Mouse (Mus musculus) T-helper 17 cell (primary cell): ENCODE measurements around the gene Ankrd50.

Source experiments
- in situ Hi-C, 2 experiments: fragments of 300-600 bp; cut with MboI, MseI; formaldehyde crosslinking; loops; 1 replicate in 1 of 2; 2 replicates in 1 of 2; pipeline ENCODE4 v1.15.1; 2025; ENCODE audit warnings: high pct_unique_total_duplicates in 2 of 2

Gene Ankrd50

DNA sequence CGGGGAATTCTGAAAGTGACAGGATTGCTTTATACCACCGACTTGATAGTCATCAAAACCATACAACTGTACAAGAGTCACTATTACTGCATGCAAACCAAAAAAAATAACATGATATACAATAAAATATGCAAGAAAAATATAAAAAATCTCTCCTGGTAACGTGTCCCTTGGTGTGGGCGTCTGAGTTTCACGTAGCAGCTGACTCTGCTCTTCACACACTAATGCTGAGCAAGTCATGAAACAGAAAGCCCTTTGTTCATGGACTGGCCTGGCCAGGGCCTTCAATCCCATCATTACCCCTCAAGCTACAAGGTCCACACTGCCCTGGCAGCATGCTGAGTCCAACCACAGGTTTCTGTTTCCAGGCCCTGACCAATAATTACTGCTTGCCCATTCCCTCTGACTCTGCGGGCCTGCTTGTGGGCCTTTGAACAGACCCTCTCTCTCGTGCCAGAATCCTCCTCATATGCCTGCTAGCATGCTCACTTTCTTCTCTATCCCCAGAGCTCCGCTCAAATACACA lies 17.7 kb downstream of the Ankrd50 start:
- in situ Hi-C loops: no loop called here

DNA sequence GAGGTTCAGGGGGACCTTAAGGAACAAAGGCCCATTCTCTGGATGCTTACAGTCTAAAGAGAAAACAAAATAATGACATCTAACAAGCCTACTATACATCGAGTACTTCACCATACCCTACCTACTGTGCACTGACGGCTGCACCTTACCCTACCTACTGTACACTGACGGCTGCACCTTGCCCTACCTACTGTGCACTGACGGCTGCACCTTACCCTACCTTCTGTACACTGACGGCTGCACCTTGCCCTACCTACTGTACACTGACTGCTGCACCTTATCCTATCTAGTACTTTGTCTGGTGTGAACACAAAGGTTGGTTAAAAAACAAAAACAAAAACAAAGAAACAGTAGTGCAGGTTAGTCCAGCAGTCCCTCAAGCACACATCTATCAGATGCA lies 18.5 kb downstream of the Ankrd50 start:
- in situ Hi-C loops: no loop called here

DNA sequence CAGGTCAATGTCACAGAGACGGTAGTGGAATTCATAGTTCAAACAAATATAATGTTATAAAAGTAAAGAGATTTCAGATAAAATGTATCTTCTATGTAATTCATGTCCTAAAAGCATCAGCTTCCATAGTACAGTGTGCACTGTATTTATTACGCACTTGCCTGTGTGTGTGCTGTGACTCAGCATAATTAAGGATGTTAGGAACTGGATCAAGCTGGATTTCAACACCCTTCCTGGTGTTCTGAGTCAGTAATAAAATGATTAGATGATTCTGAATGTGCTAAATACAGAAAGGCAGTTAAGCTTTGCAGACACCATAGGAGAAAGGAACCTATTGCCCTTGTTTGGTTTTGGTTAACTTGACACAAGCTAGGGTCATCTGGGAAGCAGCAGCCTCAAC lies 21.5 kb downstream of the Ankrd50 start:
- in situ Hi-C loops: no loop called here

DNA sequence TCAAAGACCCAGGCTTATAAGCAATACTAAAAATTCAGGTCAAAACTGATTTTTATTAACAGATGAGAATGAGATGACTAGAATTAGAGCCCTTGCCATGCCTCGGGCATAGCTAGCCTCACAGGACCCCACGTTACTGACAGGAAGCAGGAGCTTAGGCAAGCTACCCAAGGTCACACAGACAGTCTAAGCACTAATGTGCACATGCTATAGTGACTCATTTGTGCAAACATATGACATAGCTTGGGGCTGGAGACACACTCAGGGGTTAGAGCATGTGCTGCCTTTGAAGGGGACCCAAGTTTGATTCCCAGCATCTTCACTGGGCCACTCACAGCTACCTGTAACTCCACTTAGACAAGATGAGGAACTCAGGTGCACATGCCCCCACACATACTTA lies 22.9 kb downstream of the Ankrd50 start:
- in situ Hi-C loops: no loop called here

DNA sequence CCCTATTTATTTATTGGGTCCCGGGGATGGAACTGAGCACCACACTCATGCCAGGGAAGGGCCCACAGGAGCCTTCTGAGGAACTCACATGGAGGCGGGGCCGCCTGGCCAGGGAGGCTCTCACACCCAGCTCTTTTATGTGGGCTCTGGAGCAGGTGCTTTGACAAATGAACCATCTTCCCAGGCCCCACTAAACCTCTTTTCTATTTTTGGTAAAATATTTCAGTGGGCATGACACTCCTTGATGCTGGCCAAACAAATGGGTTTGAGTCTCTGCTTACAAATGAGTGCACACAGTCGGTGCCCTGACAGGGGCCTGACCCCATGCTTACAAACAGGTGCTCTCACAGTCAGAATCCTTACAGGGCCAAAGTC lies 24.4 kb downstream of the Ankrd50 start:
- in situ Hi-C loops: no loop called here

DNA sequence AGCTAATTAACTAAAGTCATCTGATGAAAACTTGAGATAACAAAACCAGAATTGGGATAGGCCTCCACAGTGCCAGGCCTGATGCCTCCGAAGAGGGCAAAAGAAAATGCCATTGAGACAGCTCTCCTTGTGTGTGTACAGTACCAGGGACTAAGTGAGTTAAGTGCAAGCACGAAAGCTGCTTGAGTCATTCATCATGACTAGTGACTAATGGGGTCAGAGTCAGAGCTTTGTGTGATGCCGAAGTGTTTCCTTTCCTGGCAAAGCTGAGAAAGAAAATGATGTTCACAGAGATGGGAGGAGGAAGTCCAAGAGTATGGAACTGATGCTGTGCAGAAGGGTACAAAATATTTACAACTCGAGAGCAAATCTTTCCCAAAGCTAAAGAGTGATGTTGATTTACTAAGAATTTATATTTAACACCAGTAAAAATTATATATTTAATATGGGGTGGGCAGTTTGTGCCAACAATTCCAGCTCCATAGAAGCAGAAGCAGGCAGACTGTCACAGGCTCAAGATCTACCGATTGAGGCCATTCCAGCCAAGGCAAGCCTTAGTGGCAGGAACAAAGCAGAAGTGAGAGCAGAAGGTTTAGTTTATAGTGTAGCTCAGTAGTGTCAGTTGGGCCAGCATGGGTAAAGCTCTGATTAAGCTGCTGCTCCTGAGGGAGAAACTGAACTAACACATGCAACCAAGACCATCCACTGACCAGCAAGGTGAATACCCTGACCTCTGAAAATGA lies 25.0 kb downstream of the Ankrd50 start:
- in situ Hi-C loops: no loop called here

DNA sequence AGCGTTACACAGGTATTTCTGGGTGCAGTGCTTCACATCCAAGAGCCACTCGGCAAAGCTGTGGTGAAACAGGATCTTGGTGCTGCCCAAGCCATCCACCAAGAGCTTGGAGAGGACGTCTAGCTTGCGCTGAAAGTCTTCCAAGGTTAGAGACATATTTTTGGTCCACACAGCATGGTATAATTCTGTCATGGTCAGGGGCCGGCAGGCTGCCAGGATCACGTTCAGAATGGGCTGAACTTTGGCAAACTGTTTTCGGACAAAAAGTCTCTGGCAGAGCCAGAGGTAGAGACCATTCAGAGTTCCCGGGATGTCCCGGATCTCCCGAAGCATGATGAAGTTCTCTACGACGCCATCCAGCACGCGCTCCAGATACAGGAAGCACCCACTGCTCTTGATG lies 27.6 kb downstream of the Ankrd50 start:
- in situ Hi-C loops: no loop called here

DNA sequence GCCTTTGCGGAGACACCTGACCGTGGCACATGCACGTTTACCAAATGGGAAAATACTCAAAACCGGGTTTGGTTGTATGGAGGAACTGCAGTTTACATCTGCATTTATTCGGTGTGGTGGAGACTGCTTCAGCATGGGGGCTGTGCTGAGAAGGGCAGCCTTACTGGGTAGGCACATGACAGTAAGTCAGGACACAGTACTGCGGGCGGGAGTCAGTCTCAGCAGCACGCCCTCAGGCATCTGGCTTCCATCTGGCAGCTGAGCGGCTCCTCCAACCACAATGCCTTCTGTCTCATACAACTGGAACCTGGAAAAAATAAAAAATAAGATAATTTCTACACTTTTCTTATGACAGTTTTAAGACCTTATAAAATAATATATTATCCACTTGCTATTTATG lies 32.4 kb downstream of the Ankrd50 start:
- in situ Hi-C loops: no loop called here

DNA sequence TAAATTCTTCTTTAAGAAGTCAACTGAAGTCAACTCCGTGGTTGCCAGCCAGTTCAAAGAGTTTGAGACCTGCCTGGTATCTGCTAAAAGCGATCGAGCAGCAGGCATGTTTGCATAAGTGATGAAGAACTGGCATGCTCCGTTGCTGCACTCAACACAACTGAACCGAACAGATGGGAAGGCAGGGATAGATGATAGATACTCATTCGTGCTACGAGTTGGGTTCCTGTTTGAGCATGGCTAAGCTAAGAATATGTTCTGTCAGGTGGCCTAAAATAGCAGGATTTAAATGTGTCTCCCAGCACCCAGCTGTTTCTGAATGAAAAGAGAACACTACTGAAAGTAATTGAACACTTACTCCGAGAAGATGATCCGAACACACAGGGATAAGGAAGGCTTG lies 38.1 kb downstream of the Ankrd50 start:
- in situ Hi-C loops: no loop called here

DNA sequence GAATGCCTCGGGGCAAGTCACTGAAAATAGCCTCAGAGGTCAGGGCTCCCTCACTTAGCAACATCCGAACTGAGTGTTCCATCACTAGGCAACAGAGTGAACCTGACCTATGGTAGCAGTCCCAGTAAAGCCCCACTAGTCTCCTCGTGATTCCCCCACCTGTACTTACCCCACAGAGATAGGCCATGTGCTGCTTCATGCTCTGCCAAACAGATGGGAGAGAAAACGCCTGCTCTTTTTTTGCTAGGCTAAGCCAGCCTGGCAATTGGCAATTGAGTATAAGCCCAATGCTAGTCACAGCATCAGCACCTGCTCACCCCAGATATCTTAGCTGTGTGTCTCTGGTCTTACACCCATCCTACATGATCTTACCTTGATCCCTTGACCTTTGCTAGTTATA lies 40.8 kb downstream of the Ankrd50 start:
- in situ Hi-C loops: no loop called here

DNA sequence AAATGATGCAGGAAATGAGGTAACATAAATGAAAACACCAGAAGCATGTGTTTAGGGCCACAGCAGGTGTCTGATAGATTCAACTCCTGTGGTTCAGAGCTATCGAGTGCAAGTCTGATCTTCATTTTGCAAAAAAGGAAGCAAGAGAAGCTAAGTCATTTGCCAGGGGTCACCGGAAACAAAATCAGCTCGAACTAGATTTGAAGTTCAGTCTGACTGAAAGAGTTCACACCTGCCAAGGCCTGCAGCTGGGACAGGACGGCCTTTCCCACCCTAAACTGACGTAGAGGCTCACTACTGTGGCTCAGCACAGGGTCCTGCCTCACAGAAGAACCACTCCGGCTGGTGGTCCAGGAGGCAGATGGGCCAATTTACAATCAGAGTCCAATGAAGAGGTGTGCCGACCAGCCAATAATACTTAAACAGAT lies 44.1 kb downstream of the Ankrd50 start:
- in situ Hi-C loops: no loop called here

DNA sequence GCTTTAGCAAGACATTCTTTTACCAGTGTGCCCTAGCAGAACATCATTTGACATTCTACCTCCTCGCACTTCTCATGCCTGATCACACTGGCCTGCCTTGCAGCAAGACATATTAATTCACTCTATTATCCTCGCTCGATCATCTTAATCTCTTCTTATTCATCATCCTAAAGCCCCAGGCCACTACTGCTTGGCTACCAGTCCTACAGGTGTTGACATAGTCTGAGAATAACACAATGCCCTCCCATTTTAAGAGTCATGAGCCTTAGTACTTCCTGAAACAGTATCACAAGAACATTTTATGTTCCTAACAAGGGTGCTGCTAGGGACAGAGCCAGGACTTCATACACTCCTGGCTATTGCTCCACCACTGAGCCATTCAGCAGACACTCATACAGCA lies 48.0 kb downstream of the Ankrd50 start:
- in situ Hi-C loops: no loop called here

DNA sequence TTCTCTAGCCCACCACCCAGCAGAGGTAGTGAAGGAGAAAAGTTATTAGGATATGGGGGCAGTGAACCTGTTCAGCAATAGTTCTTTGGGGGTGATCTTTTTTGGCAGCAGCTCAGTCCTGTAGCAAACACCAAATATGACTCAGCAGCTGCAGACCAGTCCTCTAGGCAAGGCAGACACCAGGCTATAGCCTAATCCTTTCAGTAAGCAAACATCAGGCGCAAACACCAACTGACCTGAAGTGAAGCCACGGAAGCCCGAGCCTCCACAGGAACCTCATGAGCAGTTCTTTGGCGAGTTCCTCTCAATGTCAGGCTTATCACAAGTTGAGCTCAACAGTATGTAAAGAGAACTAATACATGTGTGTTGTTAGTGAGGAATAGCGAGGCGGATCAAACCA lies 48.8 kb downstream of the Ankrd50 start:
- in situ Hi-C loops: no loop called here

DNA sequence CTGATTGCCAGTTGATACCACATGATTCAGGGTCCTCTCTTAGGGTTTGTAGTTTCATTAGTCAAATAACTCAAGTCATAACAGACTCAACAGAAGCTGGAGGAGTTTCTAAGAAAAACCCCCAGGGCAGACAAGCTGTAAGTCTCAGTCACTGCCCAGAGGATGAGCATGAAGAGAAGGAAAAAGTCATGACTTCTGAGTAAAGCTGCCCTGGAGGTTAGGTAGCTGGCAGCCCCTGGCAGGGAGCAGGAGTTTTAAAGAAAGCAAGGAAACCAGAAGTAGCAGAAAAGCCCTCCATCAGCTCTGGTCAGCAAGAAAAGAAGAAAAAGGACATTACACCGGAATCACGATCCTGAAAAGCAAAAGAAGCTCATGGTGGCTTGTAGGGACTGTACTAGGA lies 50.2 kb downstream of the Ankrd50 start:
- in situ Hi-C loops: no loop called here

DNA sequence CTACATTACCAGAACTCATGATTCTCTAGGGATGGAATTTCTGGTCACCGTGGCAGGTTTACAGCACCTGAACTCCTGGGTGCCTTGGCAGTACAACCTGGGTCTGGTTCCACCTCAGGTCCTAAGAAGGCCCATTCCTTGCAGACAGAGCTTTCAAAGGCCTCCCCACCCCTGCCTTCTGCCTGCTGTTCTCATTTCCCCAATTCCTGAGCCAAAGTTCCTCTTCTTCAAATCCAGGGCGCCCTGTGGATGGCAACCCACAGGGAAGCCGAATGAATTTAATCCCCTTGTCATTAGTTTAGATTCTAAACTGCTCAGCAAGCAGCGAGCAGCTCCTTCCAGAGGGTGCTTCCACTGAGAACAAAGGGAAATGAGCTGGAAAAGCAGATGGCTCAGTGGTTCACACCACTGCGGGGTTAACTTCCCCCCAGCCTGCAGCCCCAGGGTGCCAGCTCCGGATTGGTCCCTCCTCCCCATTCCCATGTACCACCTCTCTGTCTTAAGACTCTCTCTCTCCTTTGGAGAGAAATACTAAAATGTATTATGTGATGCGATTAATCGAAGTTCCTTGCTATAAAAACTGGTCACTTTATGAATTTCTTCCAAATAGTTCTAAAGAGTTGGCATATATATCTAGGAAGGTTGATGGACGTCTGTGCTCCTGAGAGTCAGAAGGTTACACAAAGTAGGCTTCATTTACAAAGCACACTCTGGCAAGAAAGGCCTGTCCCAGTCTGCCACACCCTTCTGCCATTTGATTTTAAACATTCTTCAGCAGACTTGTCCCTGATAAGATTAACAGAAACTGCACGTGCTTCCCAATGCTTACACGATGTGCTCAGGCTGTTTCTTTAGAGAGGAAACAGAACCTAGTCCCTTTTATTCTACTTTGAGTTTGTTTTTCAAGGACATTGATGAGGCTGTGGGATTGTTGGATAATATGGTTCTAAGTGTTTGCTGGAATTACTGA lies 50.9 kb downstream of the Ankrd50 start:
- in situ Hi-C loops: no loop called here

DNA sequence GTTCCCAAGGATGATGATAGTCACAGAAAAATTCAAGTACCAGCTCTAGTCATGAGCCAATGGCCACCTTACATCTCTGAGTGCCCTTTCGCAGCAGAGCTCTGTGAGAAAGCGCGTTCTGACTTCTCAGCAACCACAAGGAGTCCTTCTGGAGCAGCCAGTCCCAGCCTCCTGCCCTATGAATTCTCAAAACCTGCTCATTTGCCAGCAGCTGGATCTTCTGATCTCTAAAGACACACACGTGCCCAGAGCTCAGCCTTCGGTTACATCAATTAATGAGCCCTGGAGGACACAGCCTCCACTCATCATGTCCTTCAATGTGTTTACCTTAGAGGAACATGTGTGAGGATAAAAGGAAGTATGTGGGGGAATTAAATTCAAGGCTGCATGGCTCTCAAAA lies 53.2 kb downstream of the Ankrd50 start:
- in situ Hi-C loops: no loop called here

DNA sequence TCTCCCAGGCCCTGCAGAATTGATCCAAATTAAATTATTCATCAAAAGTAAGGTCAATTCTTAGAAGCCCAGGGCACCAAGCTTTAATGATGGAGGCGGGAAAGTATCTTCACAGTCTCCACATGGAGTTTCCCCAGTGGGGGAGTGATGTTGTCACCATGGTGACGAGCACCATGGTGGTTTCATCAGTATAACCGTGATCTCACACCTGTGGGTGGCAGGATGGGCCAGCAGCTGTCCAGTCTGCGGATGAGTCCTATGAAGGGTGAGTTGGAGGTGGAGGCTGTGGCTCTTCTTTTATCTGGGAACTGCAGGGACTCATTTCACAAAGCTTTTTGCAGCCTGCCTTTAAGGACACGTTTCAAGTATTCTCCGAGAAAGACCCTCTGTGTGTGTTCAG lies 53.6 kb downstream of the Ankrd50 start:
- in situ Hi-C loops: no loop called here

DNA sequence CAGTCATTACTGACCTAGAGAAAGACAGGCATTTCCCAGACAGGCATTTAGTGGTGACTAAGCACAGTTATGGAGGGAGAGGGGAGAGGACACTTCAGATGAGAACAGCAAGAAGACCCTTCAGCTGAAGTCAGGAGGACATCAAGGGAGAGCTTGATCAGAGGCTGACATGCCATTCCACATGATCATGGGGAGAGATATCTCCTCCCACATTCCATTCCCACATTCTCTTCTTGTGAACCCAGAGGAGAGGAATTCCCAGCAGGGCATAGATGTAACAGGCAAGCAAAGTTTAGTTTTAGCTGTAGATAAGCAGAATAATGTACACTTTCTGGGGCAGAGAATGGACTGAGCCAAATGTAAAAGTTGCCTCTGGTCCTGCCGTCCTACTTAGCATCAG lies 57.4 kb downstream of the Ankrd50 start:
- in situ Hi-C loops: no loop called here

DNA sequence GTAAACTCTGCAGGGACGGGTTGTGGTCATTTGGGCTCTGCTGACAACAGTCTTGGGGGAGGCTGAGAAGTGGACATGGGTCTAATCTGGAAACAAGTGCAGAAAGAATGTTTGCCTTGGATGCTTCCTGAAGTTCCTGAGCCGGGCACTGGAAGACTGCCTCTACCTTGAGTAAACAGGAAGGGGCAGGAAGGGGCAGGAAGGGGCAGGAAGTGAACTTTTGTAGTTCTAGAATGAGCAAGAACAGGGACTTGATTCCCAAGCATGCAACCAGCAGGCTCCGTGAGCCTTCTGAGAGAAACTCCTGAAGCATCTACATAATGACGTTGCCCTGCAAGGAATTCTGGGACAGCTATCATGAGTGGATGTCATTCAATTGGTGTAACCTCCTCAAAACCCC lies 60.7 kb downstream of the Ankrd50 start:
- in situ Hi-C loops: no loop called here

DNA sequence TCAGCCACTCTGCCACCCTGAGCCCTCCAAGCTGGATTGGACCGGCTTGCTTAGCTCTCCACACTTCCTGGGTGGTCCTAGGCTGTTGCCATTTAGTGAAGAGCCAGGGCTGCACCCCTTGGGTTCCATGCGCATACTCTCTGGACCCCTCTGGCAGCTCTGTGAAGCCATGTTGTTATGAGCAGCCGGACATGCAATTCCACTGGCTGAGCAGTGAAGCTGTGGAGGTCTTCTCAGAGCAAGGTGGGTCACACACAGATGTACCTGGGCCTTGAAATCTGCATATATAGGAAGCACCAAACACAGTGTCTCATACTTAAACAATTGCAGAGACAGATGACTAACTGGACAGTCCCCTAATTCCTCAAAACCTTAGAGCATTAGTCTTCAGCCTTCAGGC lies 64.7 kb downstream of the Ankrd50 start:
- in situ Hi-C loops: no loop called here

DNA sequence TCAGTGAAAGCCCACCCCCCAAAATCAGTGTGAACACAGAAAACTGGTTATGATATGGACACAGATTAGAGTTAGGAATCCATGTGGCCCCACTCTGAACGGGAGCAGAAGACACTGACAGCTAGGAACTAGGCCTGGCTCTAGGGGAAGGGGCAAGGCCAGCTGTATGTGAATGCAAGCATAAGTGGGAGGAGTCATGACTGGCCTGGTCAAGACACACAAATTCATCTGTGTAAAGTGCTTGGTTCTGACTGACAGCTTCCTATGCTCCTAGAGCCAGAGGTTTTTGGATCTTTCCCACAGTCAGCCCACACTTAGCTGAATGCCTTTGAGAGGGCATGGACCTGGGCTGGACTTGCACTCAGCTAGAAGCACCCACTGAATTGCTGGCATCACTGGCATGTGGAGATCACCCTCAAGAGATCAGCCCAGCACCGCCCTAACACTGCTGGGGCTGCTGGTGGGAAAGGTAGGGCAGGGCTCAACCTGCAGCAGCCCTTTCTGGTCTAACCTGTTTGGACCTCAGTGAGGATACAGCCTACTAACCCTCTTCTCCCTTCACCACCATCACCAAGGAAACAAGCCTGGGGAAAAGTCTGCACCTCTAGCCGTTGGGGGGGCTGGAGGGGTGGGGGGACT lies 69.2 kb downstream of the Ankrd50 start:
- in situ Hi-C loops: no loop called here
